Mouse (Mus musculus): ENCODE results near the gene Pfkfb4. TPM values are rescaled to one million over a fixed set of nuclear protein-coding genes. Genes with fewer than 3 reads are reported as not detected.
A peak's percentile ranks its signal among the peaks of the same experiment; 100 is the strongest.

The Pfkfb4 gene
- polyA plus RNA-seq, 1 experiment from 2014 or later: 22.9 TPM

DNA sequence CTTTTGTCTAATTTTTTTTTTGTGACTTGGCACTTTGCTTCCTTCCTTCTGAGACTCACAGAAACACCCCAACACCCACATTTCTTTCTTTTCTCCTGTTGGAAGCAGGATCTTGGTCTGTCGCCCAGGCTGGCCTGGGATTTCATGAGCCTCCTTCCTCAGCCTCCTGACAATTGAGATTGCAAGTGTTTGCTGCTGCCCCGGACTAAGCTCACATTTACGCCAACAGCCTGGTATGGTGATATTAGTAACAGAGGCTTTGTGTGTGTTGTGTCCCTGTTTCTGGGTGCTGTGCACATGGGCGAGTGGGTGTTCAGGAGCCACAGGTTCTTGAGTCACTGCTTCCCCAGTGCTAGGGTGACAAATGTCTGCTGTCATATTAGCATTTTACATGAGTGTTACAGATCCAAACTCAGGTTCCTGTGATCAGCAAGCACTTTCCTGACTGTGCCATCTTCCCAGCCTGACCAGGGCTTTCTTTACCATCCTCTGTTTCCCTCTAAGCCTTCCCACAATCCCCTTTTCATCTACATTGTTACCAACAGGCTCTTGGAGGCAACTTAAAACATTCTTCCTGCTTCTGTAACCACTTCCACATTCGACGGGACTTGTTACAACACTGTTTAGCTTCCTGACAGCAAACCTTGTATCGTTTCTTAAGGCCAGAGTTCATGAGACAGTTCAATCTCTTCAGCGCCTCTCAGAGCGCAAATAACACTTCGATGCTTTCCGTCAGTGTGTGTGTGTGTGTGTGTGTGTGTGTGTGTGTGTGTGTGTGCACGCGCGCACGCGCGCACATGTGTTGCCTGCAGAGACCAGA, 31.5 kb downstream of the Pfkfb4 start:
- no peak overlapping the region for H3K27ac ChIP-seq
- H3K9ac ChIP-seq: no peak overlapping the region
- ATAC-seq (ENCODE audit: low FRiP score, low read depth): no peak
- H3K4me1 ChIP-seq: no peaks in the 10 kb centered on the region
- no peaks in the 10 kb centered on the region for H3K27me3 ChIP-seq (replicated peaks)
- peaks cover 16% of the 10 kb centered on the region; the same call in 1 of the 2 replicates for H3K36me3 ChIP-seq
- H3K9me3 ChIP-seq: no peaks in the 10 kb centered on the region
- 93% methylated on average over 17 of the region's 17 CpGs for WGBS
- no peak overlapping the region for H3K4me2 ChIP-seq (replicated peaks)
- H3K4me3 ChIP-seq: no peak overlapping the region

DNA sequence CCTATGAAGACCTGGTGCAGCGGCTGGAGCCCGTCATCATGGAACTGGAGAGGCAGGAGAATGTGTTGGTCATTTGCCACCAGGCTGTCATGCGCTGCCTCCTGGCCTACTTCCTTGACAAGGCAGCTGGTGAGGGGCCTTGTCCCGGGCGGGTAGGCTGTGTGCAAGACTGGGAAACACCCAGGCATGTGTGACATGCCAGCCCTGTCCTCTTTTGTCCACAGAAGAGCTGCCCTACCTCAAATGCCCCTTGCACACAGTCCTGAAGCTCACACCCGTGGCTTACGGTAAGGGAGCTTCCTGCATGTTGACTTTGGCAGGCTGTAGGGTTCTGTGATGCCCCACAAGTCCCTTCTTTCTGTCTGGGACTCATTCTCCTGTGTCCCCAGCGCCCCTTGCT, 35.9 kb downstream of the Pfkfb4 start:
- Histone ChIP-seq H3K9me3 (no peaks in the 10 kb centered on the region), H3K9ac (no peak overlapping the region), H3K36me3 (peaks cover 23% of the 10 kb centered on the region; the same call in 1 of the 2 replicates), H3K4me2 (replicated peaks) (no peak overlapping the region), H3K4me3 (no peak overlapping the region), H3K27me3 (replicated peaks) (no peaks in the 10 kb centered on the region), H3K4me1 (no peaks in the 10 kb centered on the region), H3K27ac (no peak overlapping the region)
- 82% methylated on average over 8 of the region's 8 CpGs for WGBS
- ATAC-seq (ENCODE audit: low FRiP score, low read depth): no peak

DNA sequence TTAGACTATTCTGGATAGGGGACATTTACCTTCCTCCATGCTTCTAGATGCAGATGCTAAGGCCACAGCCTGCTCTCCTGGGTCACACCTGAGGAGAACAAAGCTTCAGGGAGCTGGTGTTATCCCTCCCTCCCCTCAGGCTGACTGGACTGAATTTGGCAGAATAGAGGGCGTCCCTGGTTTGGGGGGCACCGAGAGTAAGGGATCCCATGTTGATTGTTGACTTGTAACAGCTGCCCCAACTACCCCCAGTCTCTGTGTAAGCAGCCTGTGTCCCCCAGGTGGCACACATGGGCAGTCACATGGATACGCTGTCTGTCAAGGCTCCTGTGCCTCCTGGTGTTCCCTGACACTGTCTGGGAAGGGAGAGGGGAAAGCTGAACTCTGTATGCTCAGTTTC, 36.8 kb downstream of the Pfkfb4 start:
- H3K36me3 ChIP-seq: peaks cover 22% of the 10 kb centered on the region; the same call in 1 of the 2 replicates
- no peaks in the 10 kb centered on the region for H3K9me3 ChIP-seq
- no peaks in the 10 kb centered on the region for H3K27me3 ChIP-seq (replicated peaks)
- H3K4me1 ChIP-seq: no peaks in the 10 kb centered on the region
- no peak overlapping the region for H3K4me2 ChIP-seq (replicated peaks)
- H3K4me3 ChIP-seq: no peak overlapping the region
- no peak overlapping the region for H3K27ac ChIP-seq
- 82% methylated on average over 3 of the region's 3 CpGs for WGBS
- H3K9ac ChIP-seq: no peak overlapping the region
- ATAC-seq (ENCODE audit: low FRiP score, low read depth): no peak

DNA sequence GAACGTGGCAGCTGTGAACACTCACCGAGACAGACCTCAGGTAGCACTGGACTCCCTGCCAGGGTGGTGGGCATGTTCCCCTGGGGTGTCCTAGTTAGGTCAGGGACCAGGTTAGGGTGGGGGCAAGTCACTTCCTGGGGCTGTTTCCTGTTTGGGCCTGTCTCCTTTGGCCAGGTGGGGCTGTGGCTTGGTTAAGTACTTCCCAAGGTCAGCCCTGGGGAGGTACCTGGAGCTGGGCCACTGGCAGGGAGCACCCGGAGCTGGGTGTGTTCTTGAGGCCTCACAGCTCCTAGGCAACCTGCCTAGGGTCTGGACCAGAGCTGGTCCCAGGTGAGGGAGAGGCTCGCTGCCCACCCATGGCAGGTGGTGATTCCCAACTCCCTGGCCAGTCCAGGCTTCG, 37.3 kb downstream of the Pfkfb4 start:
- no peak overlapping the region for H3K9ac ChIP-seq
- no peak overlapping the region for H3K4me3 ChIP-seq
- no peak for ATAC-seq (ENCODE audit: low FRiP score, low read depth)
- no peak overlapping the region for H3K4me2 ChIP-seq (replicated peaks)
- no peak overlapping the region for H3K27ac ChIP-seq
- H3K36me3 ChIP-seq: peaks cover 20% of the 10 kb centered on the region; the same call in 1 of the 2 replicates
- H3K27me3 ChIP-seq (replicated peaks): no peaks in the 10 kb centered on the region
- no peaks in the 10 kb centered on the region for H3K9me3 ChIP-seq
- no peaks in the 10 kb centered on the region for H3K4me1 ChIP-seq
- 71% methylated on average over 5 of the region's 5 CpGs for WGBS

DNA sequence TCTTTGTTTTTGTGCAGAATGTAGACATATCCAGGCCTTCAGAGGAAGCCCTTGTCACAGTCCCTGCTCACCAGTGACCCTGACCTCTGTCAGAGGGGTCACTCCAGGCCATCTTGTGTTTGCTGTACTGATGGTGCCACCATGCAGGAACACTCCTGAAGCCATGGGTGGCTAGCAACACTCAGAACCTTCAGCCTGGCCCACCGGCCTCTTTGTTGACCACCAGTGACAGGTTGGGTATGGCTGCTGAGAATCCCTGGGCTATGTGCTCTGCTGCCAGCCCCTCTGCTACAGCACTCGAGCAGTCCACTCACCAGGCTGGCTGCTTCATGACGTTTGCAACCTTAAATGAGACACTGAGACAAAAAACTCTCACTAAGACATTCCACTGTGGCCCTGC, 38.7 kb downstream of the Pfkfb4 start:
- 77% methylated on average over 3 of the region's 3 CpGs for WGBS
- no peaks in the 10 kb centered on the region for H3K27me3 ChIP-seq (replicated peaks)
- H3K4me1 ChIP-seq: no peaks in the 10 kb centered on the region
- no peak overlapping the region for H3K9ac ChIP-seq
- H3K9me3 ChIP-seq: no peaks in the 10 kb centered on the region
- ATAC-seq (ENCODE audit: low FRiP score, low read depth): no peak
- H3K36me3 ChIP-seq: peaks cover 13% of the 10 kb centered on the region; the same call in 1 of the 2 replicates
- no peak overlapping the region for H3K27ac ChIP-seq
- no peak overlapping the region for H3K4me3 ChIP-seq
- no peak overlapping the region for H3K4me2 ChIP-seq (replicated peaks)

GRCm38 (mm10) chr9:109031001-109031400, 39.4 kb downstream of the Pfkfb4 start:
- H3K9ac ChIP-seq: no peak overlapping the region
- peaks cover 12% of the 10 kb centered on the region; the same call in 1 of the 2 replicates for H3K36me3 ChIP-seq
- no peaks in the 10 kb centered on the region for H3K27me3 ChIP-seq (replicated peaks)
- no peaks in the 10 kb centered on the region for H3K4me1 ChIP-seq
- no peak overlapping the region for H3K4me2 ChIP-seq (replicated peaks)
- no peak for ATAC-seq (ENCODE audit: low FRiP score, low read depth)
- no peak overlapping the region for H3K4me3 ChIP-seq
- no peak overlapping the region for H3K27ac ChIP-seq
- WGBS: 90% methylated on average over 7 of the region's 7 CpGs
- no peaks in the 10 kb centered on the region for H3K9me3 ChIP-seq

DNA sequence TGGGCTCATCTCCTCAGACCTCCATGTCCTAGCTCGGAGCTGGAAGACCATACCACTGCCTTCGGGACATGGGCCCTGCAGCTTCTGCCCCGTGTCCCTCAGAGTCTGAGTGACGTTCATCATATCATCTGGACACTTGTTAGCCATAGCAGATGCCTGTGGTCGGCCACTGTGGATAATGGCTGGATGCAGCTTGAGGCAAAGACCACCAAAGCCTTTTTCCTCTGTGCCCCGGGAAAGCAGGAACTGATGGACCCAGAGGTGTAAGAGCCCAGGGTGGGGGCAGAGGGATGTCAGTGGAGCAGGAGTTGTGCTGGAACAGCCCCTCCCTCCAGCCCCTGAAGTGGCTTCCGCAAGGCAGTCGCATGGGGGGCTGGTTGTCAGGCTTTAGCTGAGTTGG, 40.1 kb downstream of the Pfkfb4 start:
- H3K9ac ChIP-seq: no peak overlapping the region
- H3K9me3 ChIP-seq: no peaks in the 10 kb centered on the region
- no peak overlapping the region for H3K4me2 ChIP-seq (replicated peaks)
- H3K27me3 ChIP-seq (replicated peaks): no peaks in the 10 kb centered on the region
- WGBS: 84% methylated on average over 8 of the region's 8 CpGs
- peaks cover 12% of the 10 kb centered on the region; the same call in 1 of the 2 replicates for H3K36me3 ChIP-seq
- no peak overlapping the region for H3K27ac ChIP-seq
- H3K4me1 ChIP-seq: no peaks in the 10 kb centered on the region
- H3K4me3 ChIP-seq: no peak overlapping the region
- no peak for ATAC-seq (ENCODE audit: low FRiP score, low read depth)

- Histone ChIP-seq H3K4me2 (replicated peaks) (no peak overlapping the region), H3K9me3 (no peaks in the 10 kb centered on the region), H3K4me3 (no peak overlapping the region), H3K9ac (no peak overlapping the region), H3K27ac (no peak overlapping the region), H3K36me3 (peaks cover 10% of the 10 kb centered on the region; the same call in 1 of the 2 replicates), H3K4me1 (no peaks in the 10 kb centered on the region), H3K27me3 (replicated peaks) (no peaks in the 10 kb centered on the region)
- ATAC-seq (ENCODE audit: low FRiP score, low read depth): no peak
- WGBS: 85% methylated on average over 6 of the region's 6 CpGs
Measured at GRCm38 (mm10) chr9:109032435-109032834, 40.9 kb downstream of the Pfkfb4 start.

- Histone ChIP-seq H3K4me3 (peak within 1 kb of the TSS; percentile 57), H3K27me3 (replicated peaks) (no peaks in the 10 kb centered on the region; the same call in 1 of the 2 replicates), H3K9ac (peak within 1 kb of the TSS; percentile 72), H3K27ac (no peak within 1 kb of the TSS), H3K4me2 (replicated peaks) (peak within 1 kb of the TSS; percentile 93), H3K36me3 (no peaks in the 10 kb centered on the region), H3K9me3 (no peaks in the 10 kb centered on the region), H3K4me1 (peaks cover 6% of the 10 kb centered on the region; the same call in 1 of the 2 replicates)
- under 1% methylated on average over 31 of the region's 40 CpGs for WGBS
- ATAC-seq (ENCODE audit: low FRiP score, low read depth): peak; percentile 74
Measured at GRCm38 (mm10) chr9:109038086-109038895, 46.7 kb downstream of the Pfkfb4 start, which contains the start of gene Shisa5. Shisa5 (plus strand) TSS chr9:109038565.

DNA sequence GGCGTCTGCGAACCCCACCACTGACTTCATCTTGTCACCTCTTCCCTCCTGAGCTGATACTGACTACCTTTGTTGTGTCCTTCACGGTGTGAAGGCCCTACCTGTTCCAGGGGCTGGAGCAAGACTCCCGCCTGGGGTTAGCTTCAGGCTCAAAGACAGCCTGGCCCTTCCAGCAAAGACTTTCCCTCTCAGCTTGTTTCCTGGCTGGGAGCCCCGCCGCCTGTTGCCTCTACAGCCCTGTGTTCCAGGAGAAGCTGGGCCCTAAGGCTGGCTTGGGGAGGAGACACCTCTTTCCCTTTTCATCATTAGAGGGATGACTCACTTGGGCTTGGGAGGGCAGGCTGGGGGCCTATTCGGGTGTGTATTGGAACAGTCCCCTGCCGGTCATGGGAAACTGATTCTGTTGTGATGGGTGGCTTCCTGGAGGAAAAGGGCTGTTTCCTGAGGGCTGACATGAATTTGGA, 47.4 kb downstream of the Pfkfb4 start:
- no peak overlapping the region for H3K27ac ChIP-seq
- peak overlapping the region; percentile 57 for H3K4me3 ChIP-seq
- H3K36me3 ChIP-seq: no peaks in the 10 kb centered on the region
- peak overlapping the region; percentile 72 for H3K9ac ChIP-seq
- peak overlapping the region; percentile 93 for H3K4me2 ChIP-seq (replicated peaks)
- H3K9me3 ChIP-seq: no peaks in the 10 kb centered on the region
- 19% methylated on average over 8 of the region's 8 CpGs for WGBS
- no peaks in the 10 kb centered on the region; the same call in 1 of the 2 replicates for H3K27me3 ChIP-seq (replicated peaks)
- ATAC-seq (ENCODE audit: low FRiP score, low read depth): peak; percentile 50; the same call in 1 of the 2 replicates
- peaks cover 6% of the 10 kb centered on the region; the same call in 1 of the 2 replicates for H3K4me1 ChIP-seq

GRCm38 (mm10) chr9:109039681-109040080, 48.1 kb downstream of the Pfkfb4 start:
- H3K4me3 ChIP-seq: no peak overlapping the region
- H3K9me3 ChIP-seq: no peaks in the 10 kb centered on the region
- no peak overlapping the region for H3K27ac ChIP-seq
- 82% methylated on average over 4 of the region's 4 CpGs for WGBS
- no peaks in the 10 kb centered on the region for H3K36me3 ChIP-seq
- H3K27me3 ChIP-seq (replicated peaks): no peaks in the 10 kb centered on the region; the same call in 1 of the 2 replicates
- no peak overlapping the region for H3K9ac ChIP-seq
- peaks cover 6% of the 10 kb centered on the region; the same call in 1 of the 2 replicates for H3K4me1 ChIP-seq
- H3K4me2 ChIP-seq (replicated peaks): peak overlapping the region; percentile 93; the same call in 1 of the 2 replicates
- ATAC-seq (ENCODE audit: low FRiP score, low read depth): no peak

DNA sequence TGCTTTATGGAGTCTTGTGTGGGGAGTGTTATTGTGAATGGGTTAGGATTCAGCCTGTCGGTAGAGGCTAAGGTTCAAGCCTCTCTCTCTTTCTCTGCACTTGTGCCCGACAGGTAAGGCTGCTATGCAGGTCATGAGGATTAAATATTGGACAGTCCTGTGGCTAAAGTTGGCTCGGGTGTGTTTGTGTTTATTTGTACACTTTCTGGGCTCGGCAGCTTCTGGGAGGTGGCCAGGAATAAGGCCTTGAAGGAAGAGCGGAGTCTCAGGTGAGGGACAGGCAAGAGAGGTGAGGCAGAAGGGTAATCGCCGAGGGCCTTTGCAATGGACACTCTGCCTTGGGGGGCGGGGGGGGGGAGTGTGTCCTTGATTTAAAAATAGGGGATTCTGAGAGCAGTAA, 48.6 kb downstream of the Pfkfb4 start:
- no peak overlapping the region for H3K4me3 ChIP-seq
- H3K4me1 ChIP-seq: peaks cover 6% of the 10 kb centered on the region; the same call in 1 of the 2 replicates
- no peaks in the 10 kb centered on the region for H3K36me3 ChIP-seq
- H3K9ac ChIP-seq: no peak overlapping the region
- no peaks in the 10 kb centered on the region; the same call in 1 of the 2 replicates for H3K27me3 ChIP-seq (replicated peaks)
- no peak overlapping the region for H3K27ac ChIP-seq
- no peak for ATAC-seq (ENCODE audit: low FRiP score, low read depth)
- H3K9me3 ChIP-seq: no peaks in the 10 kb centered on the region
- WGBS: 87% methylated on average over 8 of the region's 8 CpGs
- H3K4me2 ChIP-seq (replicated peaks): no peak overlapping the region
